Mouse (Mus musculus) embryonic facial prominence, embryonic 15.5 days (tissue): ENCODE measurements around the gene Gm17387. TPM values are rescaled to one million over a fixed set of nuclear protein-coding genes. Genes with fewer than 3 reads are reported as not detected.

ENCODE experiments used
- polyA plus RNA-seq: library from polyadenylated mRNA; unstranded; fragments of >200 nt; fragmentation: Nextera tagmentation; extraction: Ambion mirVana; gene quantifications from 2 replicates; pipeline ENCODE4 v1.2.1, GENCODE M21; 2015

The Gm17387 gene
- polyA plus RNA-seq, 1 experiment from 2014 or later: not detected

Other genes starting within 250 kb of the Gm17387 start
- gene Syce1, start 241.3 kb upstream of the Gm17387 start, polyA plus RNA-seq: 0.19 TPM in 1 of 2 replicates, not detected in the other
- gene Zfp941, start 207.0 kb upstream of the Gm17387 start, polyA plus RNA-seq: 0.56 and 0.87 TPM in 2 replicates
- gene Urah, start 194.1 kb upstream of the Gm17387 start, polyA plus RNA-seq: 38.8 and 42.6 TPM in 2 replicates
- 2.3 and 8.5 TPM in 2 replicates for gene Scgb1c1, start 183.6 kb upstream of the Gm17387 start, polyA plus RNA-seq
- gene Odf3, start 181.3 kb upstream of the Gm17387 start, polyA plus RNA-seq: 0.20 and 0.48 TPM in 2 replicates
- gene Gm45785, start 172.8 kb upstream of the Gm17387 start, polyA plus RNA-seq: not detected in 2 replicates
- gene Ric8a, start 172.2 kb upstream of the Gm17387 start, polyA plus RNA-seq: 78.8 and 86.1 TPM in 2 replicates
- 64.2 and 67.5 TPM in 2 replicates for gene Bet1l, start 171.6 kb upstream of the Gm17387 start, polyA plus RNA-seq
- 206 and 209 TPM in 2 replicates for gene Psmd13, start 147.2 kb upstream of the Gm17387 start, polyA plus RNA-seq
- gene Sirt3, start 146.8 kb upstream of the Gm17387 start, polyA plus RNA-seq: 25.1 and 27.4 TPM in 2 replicates
- 23.3 and 34.9 TPM in 2 replicates for gene Cox8b, start 128.7 kb upstream of the Gm17387 start, polyA plus RNA-seq
- gene Nlrp6, start 108.2 kb upstream of the Gm17387 start, polyA plus RNA-seq: 0.07 and 0.25 TPM in 2 replicates
- gene Pgghg, start 87.7 kb upstream of the Gm17387 start, polyA plus RNA-seq: 26.3 and 29.0 TPM in 2 replicates
- 110 and 112 TPM in 2 replicates for gene Ifitm5, start 78.8 kb upstream of the Gm17387 start, polyA plus RNA-seq
- gene Gm45717, start 73.2 kb upstream of the Gm17387 start, polyA plus RNA-seq: 0.96 TPM in 1 of 2 replicates, not detected in the other
- 1,542 and 1,589 TPM in 2 replicates for gene Ifitm2, start 73.1 kb upstream of the Gm17387 start, polyA plus RNA-seq
- 126 and 137 TPM in 2 replicates for gene Ifitm1, start 61.9 kb upstream of the Gm17387 start, polyA plus RNA-seq
- gene Ifitm3, start 18.4 kb upstream of the Gm17387 start, polyA plus RNA-seq: 197 and 204 TPM in 2 replicates
- gene Ifitm6, start 11.2 kb upstream of the Gm17387 start, polyA plus RNA-seq: 2.7 and 2.8 TPM in 2 replicates
- gene B4galnt4, start 32.0 kb downstream of the Gm17387 start, polyA plus RNA-seq: 12.0 and 15.1 TPM in 2 replicates
- 115 and 118 TPM in 2 replicates for gene Pkp3, start 49.1 kb downstream of the Gm17387 start, polyA plus RNA-seq
- gene Sigirr, start 71.4 kb downstream of the Gm17387 start, polyA plus RNA-seq: 6.1 and 6.8 TPM in 2 replicates
- 18.2 and 20.7 TPM in 2 replicates for gene Ano9, start 88.7 kb downstream of the Gm17387 start, polyA plus RNA-seq
- gene Ptdss2, start 93.3 kb downstream of the Gm17387 start, polyA plus RNA-seq: 68.4 and 69.7 TPM in 2 replicates
- gene Rnh1, start 143.7 kb downstream of the Gm17387 start, polyA plus RNA-seq: 210 and 216 TPM in 2 replicates
- 180 and 183 TPM in 2 replicates for gene Hras, start 164.9 kb downstream of the Gm17387 start, polyA plus RNA-seq
- gene Lrrc56, start 165.0 kb downstream of the Gm17387 start, polyA plus RNA-seq: 11.2 and 14.7 TPM in 2 replicates
- gene Lmntd2, start 184.9 kb downstream of the Gm17387 start, polyA plus RNA-seq: 2.3 and 3.6 TPM in 2 replicates
- gene Rassf7, start 186.7 kb downstream of the Gm17387 start, polyA plus RNA-seq: 55.3 and 56.3 TPM in 2 replicates
- 68.7 and 73.2 TPM in 2 replicates for gene Phrf1, start 199.7 kb downstream of the Gm17387 start, polyA plus RNA-seq
- 4.1 and 5.1 TPM in 2 replicates for gene Irf7, start 237.3 kb downstream of the Gm17387 start, polyA plus RNA-seq
- gene Cdhr5, start 247.7 kb downstream of the Gm17387 start, polyA plus RNA-seq: 0.19 TPM in 1 of 2 replicates, not detected in the other